Mouse (Mus musculus) kidney, adult 2 months (tissue): ENCODE data around the gene Odf3l1.

ENCODE experiments used
- CTCF ChIP-seq: fragments of 200-500 bp; conservative IDR thresholded peaks from 2 replicates; pipeline ENCODE4 v1.5.1; 2011; ENCODE audit warnings: low read depth, mild to moderate bottlenecking, control low read depth, low read length, moderate library complexity, mixed read lengths; ENCODE audit not compliant: insufficient read depth, insufficient read length
- POLR2A ChIP-seq: fragments of 200-500 bp; IDR thresholded peaks from one replicate; pipeline ENCODE4 v1.6.1; 2011; ENCODE audit warnings: low read depth, low read length, control low read depth

- TF ChIP-seq CTCF (no peak), POLR2A (no peak)
Measured at GRCm38 (mm10) chr9:56901187-56901586, 36.7 kb upstream of the Odf3l1 start.
